Mouse (Mus musculus) cortical plate, adult 2 months (tissue): ENCODE data around the gene Lpp.

Source experiments
- CTCF ChIP-seq: fragments of 200-500 bp; IDR thresholded peaks from 2 replicates; pipeline ENCODE4 v1.5.1; 2011; ENCODE audit warnings: mild to moderate bottlenecking, control low read depth, low read length; ENCODE audit not compliant: insufficient read depth; ENCODE audit errors: extremely low read depth
- POLR2A ChIP-seq: fragments of 200-500 bp; IDR thresholded peaks from 2 replicates; pipeline ENCODE4 v1.6.1; 2011; ENCODE audit warnings: mild to moderate bottlenecking, low read length, control low read depth; ENCODE audit not compliant: insufficient read depth; ENCODE audit errors: extremely low read depth

DNA sequence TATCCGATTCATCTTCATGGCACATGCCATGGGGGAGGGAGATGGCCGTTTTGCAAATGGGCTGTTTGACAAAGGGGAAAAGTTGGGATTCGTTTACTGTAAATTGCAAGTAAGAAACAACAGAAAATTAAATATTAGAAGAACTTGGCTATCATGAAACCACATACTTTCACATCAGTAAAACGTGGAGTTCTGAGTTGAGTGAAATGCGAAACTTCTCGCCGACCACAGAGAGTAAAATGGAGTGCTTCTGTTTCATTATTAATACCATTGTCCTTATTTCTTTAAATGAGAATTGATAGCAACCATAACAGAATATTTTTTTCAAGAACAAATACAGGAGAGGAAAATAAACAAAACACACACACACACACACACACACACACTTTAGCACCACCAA, 133.9 kb downstream of the Lpp start:
- TF ChIP-seq POLR2A = no peak
- no peak for TF ChIP-seq CTCF
